Mouse (Mus musculus) liver, embryonic 14.5 days (tissue): ENCODE measurements around the gene Carmil1. TPM values are rescaled to one million over a fixed set of nuclear protein-coding genes. Genes with fewer than 3 reads are reported as not detected.

Experiments
- ATAC-seq: fragments of 200-750 bp; cut with Nextera tagmentation; 2 replicates; pipeline ENCODE4 v1.8.0; 2017; ENCODE audit warnings: moderate number of reproducible peaks, mild to moderate bottlenecking, moderate library complexity; ENCODE audit not compliant: insufficient read depth
- DNase-seq, 3 experiments: peaks; one replicate each; pipeline ENCODE4 v3.0.0-alpha.2; 2012 to 2013; ENCODE audit warnings: low read depth in 3 of 3, low spot score in 3 of 3
- H3K27ac ChIP-seq: fragments of 300-500 bp; sonication (generic); 2 replicates; pipeline ENCODE4 v1.5.1; 2014; ENCODE audit warnings: moderate library complexity, mild to moderate bottlenecking, control low read depth, inconsistent platforms
- H3K27me3 ChIP-seq: fragments of 300-500 bp; sonication (generic); 2 replicates; pipeline ENCODE4 v1.6.1; 2014; ENCODE audit warnings: mild to moderate bottlenecking, low read length, moderate library complexity; ENCODE audit not compliant: control insufficient read depth, insufficient read depth
- H3K36me3 ChIP-seq: fragments of 300-500 bp; sonication (generic); replicated peaks from 2 replicates; pipeline ENCODE4 v1.6.1; 2014; ENCODE audit warnings: low read depth; ENCODE audit not compliant: control insufficient read depth, insufficient read depth
- H3K4me1 ChIP-seq, 2 experiments: fragments of 200-500 bp in 1 of 2; fragments of 300-500 bp in 1 of 2; sonication (generic) in 1 of 2; replicated peaks; 2 replicates each; pipeline ENCODE4 v1.6.1; 2012 to 2014; ENCODE audit warnings: antibody characterized with exemption in 1 of 2, inconsistent platforms in 1 of 2, low read length in 1 of 2; ENCODE audit not compliant: control insufficient read depth in 2 of 2, insufficient read depth in 2 of 2
- H3K4me2 ChIP-seq: fragments of 300-500 bp; sonication (generic); 2 replicates; pipeline ENCODE4 v1.6.1; 2014; ENCODE audit warnings: low read depth, mild to moderate bottlenecking, control low read depth, moderate library complexity
- H3K4me3 ChIP-seq, 2 experiments: fragments of 200-500 bp in 1 of 2; fragments of 300-500 bp in 1 of 2; sonication (generic) in 1 of 2; 2 replicates each; pipeline ENCODE4 v1.5.1; 2012 to 2014; ENCODE audit warnings: low read depth in 2 of 2, low read length in 2 of 2, mild to moderate bottlenecking in 2 of 2, control low read depth in 1 of 2, inconsistent platforms in 1 of 2, moderate library complexity in 1 of 2; ENCODE audit not compliant: insufficient read depth in 1 of 2
- H3K9ac ChIP-seq: fragments of 300-500 bp; sonication (generic); replicated peaks from 2 replicates; pipeline ENCODE4 v1.6.1; 2014; ENCODE audit warnings: mild to moderate bottlenecking, control low read depth, moderate library complexity
- H3K9me3 ChIP-seq: fragments of 300-500 bp; sonication (generic); 2 replicates; pipeline ENCODE4 v1.6.1; 2016; ENCODE audit warnings: low read length, mixed read lengths; ENCODE audit not compliant: control insufficient read depth
- CTCF ChIP-seq: IDR thresholded peaks from 2 replicates; pipeline ENCODE4 v1.5.1; 2016; ENCODE audit warnings: antibody characterized with exemption, low read depth, control low read depth
- EP300 ChIP-seq: IDR thresholded peaks from 2 replicates; pipeline ENCODE4 v1.6.1; 2016; ENCODE audit warnings: antibody characterized with exemption, low read depth
- WGBS: fragments of 180-500 bp; shearing (Covaris S2); extraction: QIAGEN DNeasy Blood & Tissue Kit; methylation state at CpG from one replicate; pipeline ENCODE4 v1.1.7; 2014; ENCODE audit not compliant: insufficient replicate concordance; 5-methylcytosine and 5-hydroxymethylcytosine counted together
- polyA plus RNA-seq, 2 experiments: library from polyadenylated mRNA; depleted of rRNA in 1 of 2; stranded (reverse) in 1 of 2; unstranded in 1 of 2; fragments of >200 nt; fragmentation: Nextera tagmentation in 1 of 2; extraction: Ambion mirVana in 1 of 2; gene quantifications; 2 replicates each; pipeline versions ENCODE4 v1.2.1 to v1.2.3; 2012 to 2014

Carmil1 gene
- polyA plus RNA-seq, 2 experiments: 1.8 to 4.2 TPM

DNA sequence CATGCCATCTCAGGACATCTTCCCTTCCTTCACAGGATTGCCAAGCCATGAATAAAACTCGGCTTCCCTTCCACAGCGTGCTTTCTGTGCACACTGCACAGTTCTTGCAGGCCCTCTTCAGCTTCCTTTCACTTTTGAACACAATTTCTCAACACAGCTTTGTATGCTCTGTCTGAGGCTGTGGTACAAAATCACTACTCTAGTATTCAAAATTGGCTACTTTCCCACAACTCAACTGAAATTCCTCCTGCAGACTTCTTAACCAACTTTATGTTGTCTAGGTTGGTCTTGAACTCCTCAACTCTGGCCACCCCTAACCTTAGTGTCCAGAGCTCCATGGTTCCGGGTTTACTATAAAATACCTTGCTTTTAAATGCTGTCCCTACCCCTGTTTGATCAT lies 95.0 kb downstream of the Carmil1 start:
- no peak overlapping the region for H3K27ac ChIP-seq
- H3K27me3 ChIP-seq: no peaks in the 10 kb centered on the region
- no peak overlapping the region for H3K4me2 ChIP-seq
- WGBS: 65% methylated on average over 3 of the region's 3 CpGs
- no peak overlapping the region for H3K9ac ChIP-seq
- no peaks in the 10 kb centered on the region for H3K9me3 ChIP-seq
- no peaks in the 10 kb centered on the region for H3K4me1 ChIP-seq
- DNase-seq (no peak), ATAC-seq (no peak)
- TF ChIP-seq EP300 (no peak), CTCF (no peak)
- no peaks in the 10 kb centered on the region for H3K36me3 ChIP-seq
- H3K4me3 ChIP-seq: no peak overlapping the region

- Histone ChIP-seq H3K4me2 (no peak overlapping the region), H3K27me3 (no peaks in the 10 kb centered on the region), H3K27ac (no peak overlapping the region), H3K9me3 (no peaks in the 10 kb centered on the region), H3K4me3 (no peak overlapping the region), H3K9ac (no peak overlapping the region), H3K4me1 (no peaks in the 10 kb centered on the region), H3K36me3 (no peaks in the 10 kb centered on the region)
- 54% methylated on average over 6 of the region's 6 CpGs for WGBS
- TF ChIP-seq CTCF: no peak
- TF ChIP-seq EP300: no peak
- ATAC-seq (no peak), DNase-seq (no peak)
Measured at GRCm38 (mm10) chr13:24182878-24183277, 97.7 kb downstream of the Carmil1 start.

DNA sequence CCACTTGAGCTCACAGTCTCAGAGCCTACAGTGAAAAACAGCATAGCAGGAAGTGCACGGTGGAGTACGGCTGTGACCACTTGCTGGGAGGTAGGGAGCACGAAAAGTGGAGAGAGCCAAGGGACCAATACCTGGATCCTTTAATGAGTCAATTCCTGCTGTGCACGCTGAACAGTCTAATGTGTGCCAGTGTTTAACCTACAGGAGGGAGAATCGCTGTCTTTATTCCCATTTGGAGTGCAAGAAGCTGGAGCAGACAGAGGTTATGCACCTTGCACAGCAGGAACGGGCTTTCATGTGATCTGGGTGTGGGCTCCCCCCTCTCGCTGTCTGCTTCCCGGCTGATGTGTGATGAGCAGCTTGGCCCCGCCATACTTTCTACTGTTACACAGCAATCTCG lies 101.1 kb downstream of the Carmil1 start:
- ATAC-seq (no peak), DNase-seq (no peak)
- TF ChIP-seq EP300 (no peak), CTCF (no peak)
- Histone ChIP-seq H3K9me3 (no peaks in the 10 kb centered on the region), H3K4me1 (no peaks in the 10 kb centered on the region), H3K27ac (no peak overlapping the region), H3K36me3 (no peaks in the 10 kb centered on the region), H3K9ac (no peak overlapping the region), H3K27me3 (no peaks in the 10 kb centered on the region; the same call in 1 of the 2 replicates), H3K4me2 (no peak overlapping the region), H3K4me3 (no peak overlapping the region)
- WGBS: 69% methylated on average over 10 of the region's 10 CpGs

- 66% methylated on average over 5 of the region's 5 CpGs for WGBS
- Histone ChIP-seq H3K36me3 (no peaks in the 10 kb centered on the region), H3K9me3 (no peaks in the 10 kb centered on the region), H3K27ac (no peak overlapping the region), H3K4me3 (no peak overlapping the region), H3K4me1 (no peaks in the 10 kb centered on the region), H3K9ac (no peak overlapping the region), H3K27me3 (no peaks in the 10 kb centered on the region; the same call in 1 of the 2 replicates), H3K4me2 (no peak overlapping the region)
- no peak for DNase-seq
- no peak for ATAC-seq
- no peak for TF ChIP-seq CTCF
- TF ChIP-seq EP300: no peak
Measured at GRCm38 (mm10) chr13:24177600-24177999, 103.0 kb downstream of the Carmil1 start.

DNA sequence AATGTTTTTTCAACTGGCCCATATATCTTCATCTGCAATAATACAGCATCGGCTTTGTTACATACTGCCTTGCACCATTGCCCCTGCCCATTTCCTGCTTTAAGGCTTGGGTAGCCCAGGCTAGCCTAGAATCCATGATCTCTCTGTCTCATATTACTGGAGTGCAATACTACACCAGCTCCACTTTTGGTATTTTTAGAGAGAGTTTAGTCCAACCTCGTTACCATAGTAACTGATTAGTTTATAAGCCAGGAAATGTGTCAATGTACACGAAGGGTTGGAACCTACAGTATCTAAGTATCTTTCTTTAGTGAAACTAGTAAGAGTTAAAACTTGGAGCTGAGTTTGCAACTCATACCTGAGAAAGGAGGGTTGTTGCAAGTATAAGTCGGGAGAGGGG lies 103.8 kb downstream of the Carmil1 start:
- WGBS: 51% methylated on average over 4 of the region's 4 CpGs
- Histone ChIP-seq H3K4me2 (no peak overlapping the region), H3K4me3 (no peak overlapping the region), H3K9ac (no peak overlapping the region), H3K27me3 (no peaks in the 10 kb centered on the region; the same call in 1 of the 2 replicates), H3K36me3 (no peaks in the 10 kb centered on the region), H3K4me1 (no peaks in the 10 kb centered on the region), H3K27ac (no peak overlapping the region), H3K9me3 (no peaks in the 10 kb centered on the region)
- no peak for TF ChIP-seq EP300
- no peak for TF ChIP-seq CTCF
- ATAC-seq (no peak), DNase-seq (no peak)

GRCm38 (mm10) chr13:24169658-24170057 lies 110.9 kb downstream of the Carmil1 start:
- TF ChIP-seq EP300 (no peak), CTCF (no peak)
- H3K4me1 ChIP-seq: no peaks in the 10 kb centered on the region; a peak in 1 of 4 replicates
- H3K27ac ChIP-seq: no peak overlapping the region
- no peaks in the 10 kb centered on the region for H3K9me3 ChIP-seq
- H3K4me2 ChIP-seq: no peak overlapping the region
- H3K9ac ChIP-seq: no peak overlapping the region
- DNase-seq (no peak), ATAC-seq (no peak)
- no peak overlapping the region for H3K4me3 ChIP-seq
- H3K36me3 ChIP-seq: no peaks in the 10 kb centered on the region
- H3K27me3 ChIP-seq: no peaks in the 10 kb centered on the region; the same call in 1 of the 2 replicates
- 63% methylated on average over 1 of the region's 1 CpGs for WGBS
